Mouse (Mus musculus) testis, adult 2 months (tissue): ENCODE measurements around the gene Auts2.

Source experiments
- CTCF ChIP-seq: fragments of 200-500 bp; IDR thresholded peaks from 2 replicates; pipeline ENCODE4 v1.5.1; 2012; ENCODE audit warnings: low read depth, mild to moderate bottlenecking, inconsistent platforms, low read length, moderate library complexity; ENCODE audit not compliant: control insufficient read depth, insufficient read depth, insufficient replicate concordance
- POLR2A ChIP-seq: fragments of 200-500 bp; IDR thresholded peaks from 2 replicates; pipeline ENCODE4 v1.6.1; 2012; ENCODE audit warnings: low read depth, mild to moderate bottlenecking, inconsistent platforms, low read length, moderate library complexity; ENCODE audit not compliant: control insufficient read depth

GRCm38 (mm10) chr5:131732631-131733323, 810.4 kb downstream of the Auts2 start:
- TF ChIP-seq CTCF = no peak
- no peak for TF ChIP-seq POLR2A
